Mouse (Mus musculus): Measurements from ENCODE around the gene Spint1. TPM values are rescaled to one million over a fixed set of nuclear protein-coding genes. Genes with fewer than 3 reads are reported as not detected.

Spint1 gene
- polyA plus RNA-seq, 2 experiments: 11.6 to 19.5 TPM

- Histone ChIP-seq H3K4me3 (replicated peaks; ENCODE audit: low read length) (no peak overlapping the region), H3K36me3 (ENCODE audit: control insufficient read depth, insufficient read depth, low read length) (peaks cover 65% of the 10 kb centered on the region), H3K4me1 (ENCODE audit: control insufficient read depth, insufficient read depth, low read length) (peaks cover 5% of the 10 kb centered on the region; the same call in 1 of the 2 replicates), H3K27ac (replicated peaks; ENCODE audit: low read depth, low read length) (no peak overlapping the region), H3K4me2 (replicated peaks; ENCODE audit: low read depth, low read length, severe bottlenecking) (no peak overlapping the region), H3K9me3 (ENCODE audit: control insufficient read depth, low read length) (no peaks in the 10 kb centered on the region), H3K9ac (ENCODE audit: low read depth, low read length, severe bottlenecking) (no peak overlapping the region), H3K27me3 (ENCODE audit: control insufficient read depth, insufficient read depth, low read length) (no peaks in the 10 kb centered on the region)
- ATAC-seq (ENCODE audit: low FRiP score, low read depth) (no peak), DNase-seq (ENCODE audit: low spot score) (no peak)
- WGBS: 91% methylated on average over 5 of the region's 5 CpGs
- no peak for TF ChIP-seq POLR2A (IDR thresholded peaks at IDR 0.05; ENCODE audit: borderline replicate concordance, extremely low read depth, insufficient read depth, insufficient read length)
Measured at GRCm38 (mm10) chr2:119292281-119292680, 55.1 kb downstream of the Spint1 start.

- TF ChIP-seq POLR2A (IDR thresholded peaks at IDR 0.05; ENCODE audit: borderline replicate concordance, extremely low read depth, insufficient read depth, insufficient read length): no peak
- H3K4me1 ChIP-seq (ENCODE audit: control insufficient read depth, insufficient read depth, low read length): peaks cover 5% of the 10 kb centered on the region; the same call in 1 of the 2 replicates
- no peak overlapping the region for H3K4me3 ChIP-seq (replicated peaks; ENCODE audit: low read length)
- ATAC-seq (ENCODE audit: low FRiP score, low read depth) (no peak), DNase-seq (ENCODE audit: low spot score) (no peak)
- H3K4me2 ChIP-seq (replicated peaks; ENCODE audit: low read depth, low read length, severe bottlenecking): no peak overlapping the region
- no peaks in the 10 kb centered on the region for H3K27me3 ChIP-seq (ENCODE audit: control insufficient read depth, insufficient read depth, low read length)
- H3K27ac ChIP-seq (replicated peaks; ENCODE audit: low read depth, low read length): no peak overlapping the region
- H3K9me3 ChIP-seq (ENCODE audit: control insufficient read depth, low read length): no peaks in the 10 kb centered on the region
- H3K9ac ChIP-seq (ENCODE audit: low read depth, low read length, severe bottlenecking): no peak overlapping the region
- H3K36me3 ChIP-seq (ENCODE audit: control insufficient read depth, insufficient read depth, low read length): peaks cover 70% of the 10 kb centered on the region
- WGBS: 91% methylated on average over 15 of the region's 17 CpGs
Measured at GRCm38 (mm10) chr2:119292852-119293251, 55.7 kb downstream of the Spint1 start.

GRCm38 (mm10) chr2:119293311-119293710, 56.1 kb downstream of the Spint1 start:
- Histone ChIP-seq H3K4me3 (replicated peaks; ENCODE audit: low read length) (no peak overlapping the region), H3K36me3 (ENCODE audit: control insufficient read depth, insufficient read depth, low read length) (peaks cover 71% of the 10 kb centered on the region), H3K9ac (ENCODE audit: low read depth, low read length, severe bottlenecking) (no peak overlapping the region), H3K27me3 (ENCODE audit: control insufficient read depth, insufficient read depth, low read length) (no peaks in the 10 kb centered on the region), H3K9me3 (ENCODE audit: control insufficient read depth, low read length) (no peaks in the 10 kb centered on the region), H3K27ac (replicated peaks; ENCODE audit: low read depth, low read length) (no peak overlapping the region), H3K4me2 (replicated peaks; ENCODE audit: low read depth, low read length, severe bottlenecking) (no peak overlapping the region), H3K4me1 (ENCODE audit: control insufficient read depth, insufficient read depth, low read length) (peaks cover 5% of the 10 kb centered on the region; the same call in 1 of the 2 replicates)
- 91% methylated on average over 17 of the region's 17 CpGs for WGBS
- TF ChIP-seq POLR2A (IDR thresholded peaks at IDR 0.05; ENCODE audit: borderline replicate concordance, extremely low read depth, insufficient read depth, insufficient read length): no peak
- DNase-seq (ENCODE audit: low spot score): no peak
- no peak for ATAC-seq (ENCODE audit: low FRiP score, low read depth)

- ATAC-seq (ENCODE audit: low FRiP score, low read depth) (no peak), DNase-seq (ENCODE audit: low spot score) (no peak)
- Histone ChIP-seq H3K4me2 (replicated peaks; ENCODE audit: low read depth, low read length, severe bottlenecking) (no peak overlapping the region), H3K4me3 (replicated peaks; ENCODE audit: low read length) (no peak overlapping the region), H3K9me3 (ENCODE audit: control insufficient read depth, low read length) (no peaks in the 10 kb centered on the region), H3K4me1 (ENCODE audit: control insufficient read depth, insufficient read depth, low read length) (peaks cover 5% of the 10 kb centered on the region; the same call in 1 of the 2 replicates), H3K9ac (ENCODE audit: low read depth, low read length, severe bottlenecking) (no peak overlapping the region), H3K36me3 (ENCODE audit: control insufficient read depth, insufficient read depth, low read length) (peaks cover 75% of the 10 kb centered on the region), H3K27me3 (ENCODE audit: control insufficient read depth, insufficient read depth, low read length) (no peaks in the 10 kb centered on the region), H3K27ac (replicated peaks; ENCODE audit: low read depth, low read length) (no peak overlapping the region)
- WGBS: 93% methylated on average over 34 of the region's 34 CpGs
- TF ChIP-seq POLR2A (IDR thresholded peaks at IDR 0.05; ENCODE audit: borderline replicate concordance, extremely low read depth, insufficient read depth, insufficient read length): no peak
Measured at GRCm38 (mm10) chr2:119293776-119294390, 56.7 kb downstream of the Spint1 start.

GRCm38 (mm10) chr2:119294411-119294810, 57.2 kb downstream of the Spint1 start:
- 95% methylated on average over 18 of the region's 18 CpGs for WGBS

More at GRCm38 (mm10) chr2:119294411-119294810, 57.2 kb downstream of the Spint1 start:
- no peak for ATAC-seq (ENCODE audit: low FRiP score, low read depth)
- no peak for DNase-seq (ENCODE audit: low spot score)
- H3K9ac ChIP-seq (ENCODE audit: low read depth, low read length, severe bottlenecking): no peak overlapping the region
- H3K4me1 ChIP-seq (ENCODE audit: control insufficient read depth, insufficient read depth, low read length): peaks cover 2% of the 10 kb centered on the region; the same call in 1 of the 2 replicates
- no peaks in the 10 kb centered on the region for H3K27me3 ChIP-seq (ENCODE audit: control insufficient read depth, insufficient read depth, low read length)
- H3K4me2 ChIP-seq (replicated peaks; ENCODE audit: low read depth, low read length, severe bottlenecking): no peak overlapping the region
- TF ChIP-seq POLR2A (IDR thresholded peaks at IDR 0.05; ENCODE audit: borderline replicate concordance, extremely low read depth, insufficient read depth, insufficient read length): no peak
- no peak overlapping the region for H3K4me3 ChIP-seq (replicated peaks; ENCODE audit: low read length)
- H3K36me3 ChIP-seq (ENCODE audit: control insufficient read depth, insufficient read depth, low read length): peaks cover 80% of the 10 kb centered on the region
- H3K9me3 ChIP-seq (ENCODE audit: control insufficient read depth, low read length): no peaks in the 10 kb centered on the region
- no peak overlapping the region for H3K27ac ChIP-seq (replicated peaks; ENCODE audit: low read depth, low read length)
